Mouse (Mus musculus): ENCODE measurements at regions not wholly inside any gene's neighbourhood (a gene's known extent, or its start where the extent isn't known, plus 50 kb on each side); places are given as distances from the start of the nearest gene placed in this dataset.

DNA sequence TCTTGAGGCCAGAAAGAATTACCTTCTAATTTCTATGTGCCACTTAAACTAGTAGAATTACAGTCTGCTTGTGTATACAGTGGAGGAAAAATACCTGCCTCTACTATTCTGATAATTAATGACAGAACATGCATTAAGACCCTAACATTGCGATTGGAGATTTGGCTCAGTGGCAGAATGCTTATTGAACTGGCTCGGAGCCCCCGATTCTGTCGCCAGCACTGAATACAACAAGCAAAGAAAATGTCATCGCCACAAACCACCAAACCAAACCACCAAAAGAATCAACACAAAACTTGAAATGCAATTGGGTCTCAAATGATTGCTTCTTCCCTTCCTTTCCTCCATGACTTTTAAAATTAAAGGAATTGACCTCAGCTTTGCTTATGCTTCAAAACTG is 122.9 kb upstream of the Emcn start:
- TF ChIP-seq CTCF (IDR thresholded peaks at IDR 0.05; ENCODE audit: low read depth, low read length) (no peak), GATA1 (IDR thresholded peaks at IDR 0.05; ENCODE audit: borderline replicate concordance, low read length) (no peak)

All from G1E (cell line).